Mouse (Mus musculus) urinary bladder, adult 2 months (tissue): ENCODE data around the gene Cdk13. TPM values are rescaled to one million over a fixed set of nuclear protein-coding genes. Genes with fewer than 3 reads are reported as not detected.

Experiments used
- polyA plus RNA-seq: library from polyadenylated mRNA; depleted of rRNA; stranded (reverse); fragments of >200 nt; gene quantifications from 2 replicates; pipeline ENCODE4 v1.2.3, GENCODE M21; 2012; rRNA removed

Gene Cdk13
- polyA plus RNA-seq, 1 experiment, result 23.9 TPM

Other genes with a start within 250 kb of the Cdk13 start
- 14.7 and 16.6 TPM in 2 replicates for gene Mplkip, start 109.9 kb downstream of the Cdk13 start, polyA plus RNA-seq
- gene Sugct, start 109.5 kb downstream of the Cdk13 start, polyA plus RNA-seq, result 3.8 and 6.5 TPM in 2 replicates
- 39.1 and 45.2 TPM in 2 replicates for gene Rala, start 139.1 kb upstream of the Cdk13 start, polyA plus RNA-seq
- 26.4 and 30.0 TPM in 2 replicates for gene Yae1d1, start 188.3 kb upstream of the Cdk13 start, polyA plus RNA-seq